Mouse (Mus musculus): ENCODE measurements at regions not wholly inside any gene's neighbourhood (a gene's known extent, or its start where the extent isn't known, plus 50 kb on each side); places are given as distances from the start of the nearest gene placed in this dataset.

DNA sequence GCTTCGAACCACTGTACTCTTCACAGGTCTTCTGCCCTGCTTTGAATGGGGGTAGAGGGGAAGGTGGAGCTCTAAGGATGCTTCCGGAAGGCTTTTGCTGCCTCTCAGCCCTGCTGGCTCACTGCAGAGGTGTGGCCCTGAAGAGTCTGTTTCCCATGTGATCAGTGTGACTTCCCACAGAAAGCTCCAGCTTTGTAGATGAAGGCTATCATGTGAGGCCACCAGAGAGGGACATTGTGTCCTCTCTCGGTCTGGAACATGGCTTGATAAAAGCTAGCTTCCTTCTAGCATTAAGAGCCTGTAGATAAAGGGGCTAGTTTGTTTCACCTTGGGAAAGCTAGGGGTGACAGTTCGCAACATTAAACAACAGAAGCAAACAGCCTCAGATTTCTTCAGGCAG lies 127.3 kb upstream of the Teddm2 start:
- no peaks in the 10 kb centered on the region for H3K27me3 ChIP-seq (ENCODE audit: control insufficient read depth, insufficient read depth, low read length)
- H3K4me1 ChIP-seq (ENCODE audit: control insufficient read depth, insufficient read depth, low read length) = no peaks in the 10 kb centered on the region
- no peak for DNase-seq
- no peak overlapping the region for H3K27ac ChIP-seq (ENCODE audit: insufficient read depth, low read length)
- no peak overlapping the region for H3K4me3 ChIP-seq (replicated peaks; ENCODE audit: insufficient read depth, low read depth, low read length)
- no peak for TF ChIP-seq CTCF (IDR thresholded peaks at IDR 0.05; ENCODE audit: borderline replicate concordance, insufficient read depth, low read depth, low read length)
- no peak for TF ChIP-seq POLR2A (IDR thresholded peaks at IDR 0.05; ENCODE audit: borderline replicate concordance, insufficient read depth, low read length)
- 90% methylated on average over 4 of the region's 4 CpGs for WGBS

DNA sequence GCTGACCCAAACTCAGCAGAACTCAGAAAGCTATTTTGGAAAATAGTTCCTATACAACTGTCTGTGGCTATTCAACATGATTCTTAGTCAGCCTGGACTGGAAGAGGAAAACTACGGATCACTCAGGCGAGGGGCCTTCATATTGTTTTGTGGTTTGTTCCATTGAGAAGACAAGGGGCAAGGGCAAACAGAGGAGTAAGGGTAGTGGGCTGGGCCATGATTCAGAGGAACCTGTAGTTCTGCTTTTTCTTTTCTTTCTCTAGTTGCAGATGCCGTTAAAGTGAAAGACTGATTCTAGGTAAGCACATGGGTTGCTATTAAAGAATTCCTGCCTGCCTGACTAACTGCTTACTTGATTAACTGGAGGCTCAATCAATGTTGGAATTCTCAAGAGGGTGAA lies 129.8 kb upstream of the Teddm2 start:
- no peak for DNase-seq
- TF ChIP-seq POLR2A (IDR thresholded peaks at IDR 0.05; ENCODE audit: borderline replicate concordance, insufficient read depth, low read length) = no peak
- no peak for TF ChIP-seq CTCF (IDR thresholded peaks at IDR 0.05; ENCODE audit: borderline replicate concordance, insufficient read depth, low read depth, low read length)
- no peaks in the 10 kb centered on the region for H3K27me3 ChIP-seq (ENCODE audit: control insufficient read depth, insufficient read depth, low read length)
- 82% methylated on average over 3 of the region's 3 CpGs for WGBS
- no peaks in the 10 kb centered on the region for H3K4me1 ChIP-seq (ENCODE audit: control insufficient read depth, insufficient read depth, low read length)
- no peak overlapping the region for H3K27ac ChIP-seq (ENCODE audit: insufficient read depth, low read length)
- no peak overlapping the region for H3K4me3 ChIP-seq (replicated peaks; ENCODE audit: insufficient read depth, low read depth, low read length)

- Histone ChIP-seq H3K4me1 (ENCODE audit: control insufficient read depth, insufficient read depth, low read length) (no peaks in the 10 kb centered on the region), H3K27me3 (ENCODE audit: control insufficient read depth, insufficient read depth, low read length) (no peaks in the 10 kb centered on the region), H3K4me3 (replicated peaks; ENCODE audit: insufficient read depth, low read depth, low read length) (no peak overlapping the region), H3K27ac (ENCODE audit: insufficient read depth, low read length) (no peak overlapping the region)
- 19% methylated on average over 14 of the region's 14 CpGs for WGBS
- TF ChIP-seq CTCF (IDR thresholded peaks at IDR 0.05; ENCODE audit: borderline replicate concordance, insufficient read depth, low read depth, low read length) (peak; percentile 42; the same call in 1 of the 2 replicates), POLR2A (IDR thresholded peaks at IDR 0.05; ENCODE audit: borderline replicate concordance, insufficient read depth, low read length) (no peak)
- DNase-seq = peak; percentile 19 to 38
Measured at GRCm38 (mm10) chr1:154032669-154033099, 132.7 kb upstream of the Teddm2 start.

GRCm38 (mm10) chr1:154033958-154034606 lies 134.1 kb upstream of the Teddm2 start:
- DNase-seq = no peak
- TF ChIP-seq POLR2A (IDR thresholded peaks at IDR 0.05; ENCODE audit: borderline replicate concordance, insufficient read depth, low read length) = no peak
- TF ChIP-seq CTCF (IDR thresholded peaks at IDR 0.05; ENCODE audit: borderline replicate concordance, insufficient read depth, low read depth, low read length) = no peak
- Histone ChIP-seq H3K27ac (ENCODE audit: insufficient read depth, low read length) (0 out of 2 replicates have a peak overlapping the region, but pooled peaks have one; percentile 24), H3K4me3 (replicated peaks; ENCODE audit: insufficient read depth, low read depth, low read length) (no peak overlapping the region), H3K27me3 (ENCODE audit: control insufficient read depth, insufficient read depth, low read length) (no peaks in the 10 kb centered on the region), H3K4me1 (ENCODE audit: control insufficient read depth, insufficient read depth, low read length) (no peaks in the 10 kb centered on the region)
- 69% methylated on average over 13 of the region's 13 CpGs for WGBS

DNA sequence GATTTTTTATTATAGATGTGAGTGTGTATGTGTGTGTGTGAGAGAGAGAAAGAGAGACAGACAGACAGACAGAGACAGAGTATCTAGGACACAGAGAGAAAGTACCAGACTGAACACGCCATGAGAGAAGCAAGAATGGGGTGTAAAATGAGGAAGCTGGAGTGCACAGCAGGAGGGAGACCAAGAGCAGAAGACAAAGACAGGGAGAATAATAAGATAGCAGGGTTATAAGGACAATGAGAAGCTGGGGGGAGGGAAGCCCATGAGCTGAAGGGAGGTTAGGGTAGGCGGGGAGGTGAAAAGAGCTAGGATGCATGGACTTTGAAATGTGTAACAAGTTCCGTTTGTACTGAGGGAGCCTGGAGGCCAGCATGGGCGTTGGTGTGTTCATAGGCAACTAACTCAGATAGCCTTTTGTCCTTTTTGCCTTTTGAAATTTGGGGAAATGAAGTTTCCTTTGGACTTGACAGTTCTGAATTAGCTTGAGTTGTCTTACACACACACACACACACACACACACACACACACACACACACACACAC lies 136.8 kb upstream of the Teddm2 start:
- H3K4me3 ChIP-seq (replicated peaks; ENCODE audit: insufficient read depth, low read depth, low read length) = no peak overlapping the region
- no peaks in the 10 kb centered on the region for H3K4me1 ChIP-seq (ENCODE audit: control insufficient read depth, insufficient read depth, low read length)
- no peak for TF ChIP-seq POLR2A (IDR thresholded peaks at IDR 0.05; ENCODE audit: borderline replicate concordance, insufficient read depth, low read length)
- no peak for TF ChIP-seq CTCF (IDR thresholded peaks at IDR 0.05; ENCODE audit: borderline replicate concordance, insufficient read depth, low read depth, low read length)
- H3K27ac ChIP-seq (ENCODE audit: insufficient read depth, low read length) = no peak overlapping the region
- no peak for DNase-seq
- no peaks in the 10 kb centered on the region for H3K27me3 ChIP-seq (ENCODE audit: control insufficient read depth, insufficient read depth, low read length)
- 44% methylated on average over 4 of the region's 4 CpGs for WGBS

DNA sequence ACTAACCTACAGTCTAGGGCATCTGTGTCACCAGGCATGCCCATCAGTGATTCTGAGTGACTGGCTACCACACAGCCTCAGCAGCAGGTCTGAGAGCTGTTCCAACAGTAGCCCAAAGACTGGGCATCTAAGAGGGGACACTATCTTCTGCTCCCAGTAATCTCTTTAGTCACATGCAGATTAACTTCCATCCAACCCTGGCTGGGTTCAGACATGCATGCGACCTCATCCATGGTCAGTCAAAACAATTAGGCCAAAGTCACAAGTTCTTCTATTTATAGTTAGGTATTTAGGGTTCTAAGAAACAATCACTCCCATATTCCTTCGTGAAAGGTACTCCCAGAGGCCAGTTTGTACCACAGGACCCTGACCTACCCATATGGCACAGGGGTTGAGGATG lies 138.2 kb upstream of the Teddm2 start:
- Histone ChIP-seq H3K4me1 (ENCODE audit: control insufficient read depth, insufficient read depth, low read length) (no peaks in the 10 kb centered on the region), H3K27ac (ENCODE audit: insufficient read depth, low read length) (no peak overlapping the region), H3K27me3 (ENCODE audit: control insufficient read depth, insufficient read depth, low read length) (no peaks in the 10 kb centered on the region), H3K4me3 (replicated peaks; ENCODE audit: insufficient read depth, low read depth, low read length) (no peak overlapping the region)
- no peak for TF ChIP-seq CTCF (IDR thresholded peaks at IDR 0.05; ENCODE audit: borderline replicate concordance, insufficient read depth, low read depth, low read length)
- TF ChIP-seq POLR2A (IDR thresholded peaks at IDR 0.05; ENCODE audit: borderline replicate concordance, insufficient read depth, low read length) = no peak
- WGBS = 79% methylated on average over 2 of the region's 2 CpGs
- DNase-seq = no peak

DNA sequence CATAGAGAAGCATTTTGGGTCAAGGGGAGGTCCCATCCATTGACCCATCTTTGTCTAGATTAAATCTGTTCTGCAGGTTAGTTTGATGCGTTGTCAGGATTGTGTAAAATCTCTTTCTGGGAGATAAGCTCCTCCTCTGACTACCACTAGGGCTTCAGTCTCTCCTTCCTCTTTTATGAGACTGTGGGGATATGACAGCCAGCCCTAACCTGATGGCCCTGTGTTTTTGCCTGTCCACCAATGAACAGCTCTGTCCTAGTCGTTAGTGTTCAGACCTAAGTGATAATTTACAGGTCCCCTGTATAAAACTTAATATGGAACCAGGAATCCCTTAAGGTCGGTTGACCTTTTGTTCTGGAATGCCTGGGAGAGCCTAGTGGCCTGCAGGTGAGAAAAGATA lies 140.9 kb upstream of the Teddm2 start:
- no peak overlapping the region for H3K4me3 ChIP-seq (replicated peaks; ENCODE audit: insufficient read depth, low read depth, low read length)
- DNase-seq = no peak
- no peak for TF ChIP-seq CTCF (IDR thresholded peaks at IDR 0.05; ENCODE audit: borderline replicate concordance, insufficient read depth, low read depth, low read length)
- TF ChIP-seq POLR2A (IDR thresholded peaks at IDR 0.05; ENCODE audit: borderline replicate concordance, insufficient read depth, low read length) = no peak
- 80% methylated on average over 3 of the region's 3 CpGs for WGBS
- H3K27ac ChIP-seq (ENCODE audit: insufficient read depth, low read length) = no peak overlapping the region
- H3K27me3 ChIP-seq (ENCODE audit: control insufficient read depth, insufficient read depth, low read length) = no peaks in the 10 kb centered on the region
- H3K4me1 ChIP-seq (ENCODE audit: control insufficient read depth, insufficient read depth, low read length) = no peaks in the 10 kb centered on the region

GRCm38 (mm10) chr1:154042956-154043355 lies 142.9 kb upstream of the Teddm2 start:
- WGBS = 74% methylated on average over 2 of the region's 2 CpGs

More at GRCm38 (mm10) chr1:154042956-154043355, 142.9 kb upstream of the Teddm2 start:
- Histone ChIP-seq H3K27me3 (ENCODE audit: control insufficient read depth, insufficient read depth, low read length) (no peaks in the 10 kb centered on the region), H3K4me1 (ENCODE audit: control insufficient read depth, insufficient read depth, low read length) (no peaks in the 10 kb centered on the region), H3K4me3 (replicated peaks; ENCODE audit: insufficient read depth, low read depth, low read length) (no peak overlapping the region), H3K27ac (ENCODE audit: insufficient read depth, low read length) (no peak overlapping the region)
- TF ChIP-seq POLR2A (IDR thresholded peaks at IDR 0.05; ENCODE audit: borderline replicate concordance, insufficient read depth, low read length) (no peak), CTCF (IDR thresholded peaks at IDR 0.05; ENCODE audit: borderline replicate concordance, insufficient read depth, low read depth, low read length) (no peak)
- no peak for DNase-seq
